Mouse (Mus musculus): ENCODE measurements around the gene Pcsk4.

The Pcsk4 gene

DNA sequence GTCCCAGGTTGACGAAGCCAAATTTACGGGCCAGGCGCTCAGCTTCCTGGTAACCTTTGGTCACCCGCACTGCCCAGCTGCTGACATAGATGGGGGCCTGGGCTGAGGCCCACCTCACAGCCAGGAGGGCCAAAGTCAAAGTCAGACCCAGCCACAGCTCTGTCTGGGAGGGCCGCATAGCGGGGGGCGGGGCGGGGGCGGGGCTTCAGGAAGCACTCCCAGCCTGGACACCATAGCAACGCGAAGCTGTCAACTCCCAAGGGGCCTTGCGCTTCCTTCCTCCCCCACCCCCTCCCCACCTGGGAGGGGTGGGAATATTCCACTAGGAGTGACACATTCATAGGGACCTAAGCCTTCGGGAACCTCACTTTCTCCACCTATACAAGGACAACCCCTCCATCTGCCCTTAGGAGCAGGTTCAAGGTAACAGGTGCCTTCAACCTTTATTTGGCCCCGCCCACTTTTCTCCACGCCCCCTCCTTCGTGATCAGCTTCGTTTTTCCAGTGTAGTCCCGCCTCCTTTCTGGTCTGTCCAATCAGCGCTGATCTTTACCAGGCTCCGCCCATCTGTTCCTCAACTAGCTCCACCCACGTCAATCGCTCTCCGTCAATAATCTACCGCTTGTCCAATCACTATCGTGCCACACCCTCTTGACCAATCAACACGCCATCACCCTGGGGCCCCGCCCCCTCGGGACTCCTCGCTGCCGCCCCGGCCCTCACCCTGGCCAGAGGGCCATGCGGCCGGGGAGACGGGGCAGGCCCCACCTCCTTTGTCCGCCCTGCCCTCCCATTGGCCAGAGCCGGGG lies at the start of gene Pcsk4, which contains the start of gene Reep6:
TSS of gene Pcsk4 (minus strand) at position 226 of the 809 bp plus-strand sequence.
TSS of gene Reep6 (plus strand) at position 681 of the 809 bp plus-strand sequence.
- DNase-seq (ENCODE audit: low spot score) = peak; percentile 100

GRCm38 (mm10) chr10:80377716-80378115 lies 48.4 kb upstream of the Pcsk4 start:
- DNase-seq (ENCODE audit: low spot score) = peak; percentile 84

DNA sequence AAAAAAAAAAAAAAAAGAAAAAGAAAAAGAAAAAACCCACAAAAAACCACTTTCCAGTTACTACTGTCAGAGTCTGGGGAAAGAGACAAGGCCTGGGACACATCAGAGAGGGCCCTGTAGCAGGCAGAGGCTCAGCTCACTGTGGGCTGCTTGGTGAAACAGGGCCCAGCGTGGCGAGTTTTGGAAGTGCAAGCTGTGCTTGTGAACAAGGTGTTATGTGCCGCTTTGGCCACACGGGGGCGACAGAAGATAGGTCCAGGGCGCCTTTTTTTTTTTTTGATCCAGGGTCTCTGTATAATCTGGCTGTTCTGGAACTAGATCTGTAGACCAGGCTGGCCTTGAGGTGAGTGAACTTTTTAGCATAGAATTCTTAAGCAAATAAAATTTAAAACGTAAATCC lies 46.9 kb upstream of the Pcsk4 start:
- peak; percentile 89 for DNase-seq (ENCODE audit: low spot score)

DNA sequence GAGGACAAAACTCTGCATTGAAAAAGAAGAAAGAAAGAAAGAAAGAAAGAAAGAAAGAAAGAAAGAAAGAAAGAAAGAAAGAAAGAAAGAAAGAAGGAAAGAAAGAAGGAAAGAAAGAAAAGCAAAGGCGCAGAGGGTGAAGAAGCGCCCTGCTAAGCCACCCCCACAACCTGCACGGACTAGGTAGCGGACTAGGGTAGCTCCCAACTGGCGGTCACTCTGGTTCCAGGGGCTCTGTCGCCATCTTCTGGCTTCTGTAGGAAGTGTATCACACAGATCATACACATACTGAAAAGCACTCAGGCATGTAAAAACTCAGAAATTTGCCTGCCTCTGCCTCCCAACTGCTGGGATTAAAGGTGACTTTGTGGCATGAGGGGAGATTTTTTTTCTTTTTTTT lies 44.8 kb upstream of the Pcsk4 start:
- peak; percentile 74 for DNase-seq (ENCODE audit: low spot score)

- DNase-seq (ENCODE audit: low spot score) = no peak
Measured at GRCm38 (mm10) chr10:80372706-80373105, 43.4 kb upstream of the Pcsk4 start.

DNA sequence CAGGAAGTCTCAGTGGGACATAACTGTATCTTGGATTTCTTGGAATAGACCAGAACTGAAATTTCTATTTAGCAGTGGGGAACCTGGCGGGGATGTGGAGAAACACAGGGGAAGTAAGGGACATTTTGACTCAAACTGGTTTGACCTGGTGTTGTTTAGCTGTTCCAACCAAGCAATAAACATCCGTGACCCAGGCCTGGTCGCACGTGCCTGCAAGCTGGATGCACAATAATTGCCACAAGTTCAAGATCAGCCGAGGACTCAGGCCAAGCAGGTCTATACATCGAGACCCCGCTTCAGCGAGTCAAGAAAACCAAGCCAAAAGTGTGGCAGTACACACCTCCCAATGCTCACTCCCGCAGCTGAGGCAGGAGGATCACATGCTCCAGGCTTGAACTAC lies 42.7 kb upstream of the Pcsk4 start:
- DNase-seq (ENCODE audit: low spot score) = no peak

- DNase-seq (ENCODE audit: low spot score) = no peak
Measured at GRCm38 (mm10) chr10:80371411-80371966, 42.2 kb upstream of the Pcsk4 start.

- DNase-seq (ENCODE audit: low spot score) = no peak
Measured at GRCm38 (mm10) chr10:80369995-80370747, 40.9 kb upstream of the Pcsk4 start.

GRCm38 (mm10) chr10:80368392-80368791 lies 39.1 kb upstream of the Pcsk4 start:
- DNase-seq (ENCODE audit: low spot score) = no peak

DNA sequence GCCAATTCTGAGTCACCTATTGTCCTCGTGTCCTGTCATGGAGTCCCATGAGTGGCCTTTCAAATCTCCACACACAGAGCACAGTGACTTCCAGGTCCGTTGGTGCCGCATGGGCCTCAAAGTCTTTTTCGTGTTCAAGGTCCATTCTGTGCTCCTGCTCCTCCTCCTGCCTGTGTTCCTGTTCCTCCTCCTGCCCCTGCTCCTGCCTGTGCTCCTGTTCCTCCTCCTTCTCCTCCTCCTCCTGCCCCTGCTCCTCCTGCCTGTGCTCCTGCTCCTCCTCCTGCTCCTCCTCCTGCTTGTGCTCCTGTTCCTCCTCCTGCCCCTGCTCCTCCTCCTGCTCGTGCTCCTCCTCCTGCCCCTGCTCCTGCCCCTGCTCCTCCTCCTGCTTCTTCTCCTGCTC lies 38.7 kb upstream of the Pcsk4 start:
- DNase-seq (ENCODE audit: low spot score) = no peak

DNA sequence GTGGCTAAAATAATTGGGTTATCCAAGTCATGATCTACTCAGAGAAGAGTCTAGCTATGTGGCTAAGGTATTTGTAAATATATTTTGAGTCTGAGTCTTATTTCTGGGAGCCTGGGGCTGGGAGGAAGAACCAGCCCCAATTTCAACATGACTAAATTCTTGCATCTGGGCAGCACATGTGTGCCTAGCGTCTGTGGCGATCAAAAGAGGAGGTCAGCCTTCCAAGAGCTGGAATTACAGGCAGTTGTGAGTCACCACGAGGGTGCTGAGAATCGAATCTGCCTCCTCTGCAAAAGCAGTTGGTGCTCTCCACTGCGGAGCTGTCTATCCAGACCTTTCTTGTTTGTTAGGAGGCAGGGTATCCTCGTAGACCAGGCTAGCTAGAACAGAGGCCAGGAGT lies 36.4 kb upstream of the Pcsk4 start:
- no peak for DNase-seq (ENCODE audit: low spot score)

- no peak for DNase-seq (ENCODE audit: low spot score)
Measured at GRCm38 (mm10) chr10:80363734-80364133, 34.4 kb upstream of the Pcsk4 start.

- no peak for DNase-seq (ENCODE audit: low spot score)
Measured at GRCm38 (mm10) chr10:80357994-80358639, 28.8 kb upstream of the Pcsk4 start.

- DNase-seq (ENCODE audit: low spot score) = no peak
Measured at GRCm38 (mm10) chr10:80357336-80357735, 28.0 kb upstream of the Pcsk4 start.

- DNase-seq (ENCODE audit: low spot score) = no peak
Measured at GRCm38 (mm10) chr10:80356737-80357136, 27.4 kb upstream of the Pcsk4 start.

DNA sequence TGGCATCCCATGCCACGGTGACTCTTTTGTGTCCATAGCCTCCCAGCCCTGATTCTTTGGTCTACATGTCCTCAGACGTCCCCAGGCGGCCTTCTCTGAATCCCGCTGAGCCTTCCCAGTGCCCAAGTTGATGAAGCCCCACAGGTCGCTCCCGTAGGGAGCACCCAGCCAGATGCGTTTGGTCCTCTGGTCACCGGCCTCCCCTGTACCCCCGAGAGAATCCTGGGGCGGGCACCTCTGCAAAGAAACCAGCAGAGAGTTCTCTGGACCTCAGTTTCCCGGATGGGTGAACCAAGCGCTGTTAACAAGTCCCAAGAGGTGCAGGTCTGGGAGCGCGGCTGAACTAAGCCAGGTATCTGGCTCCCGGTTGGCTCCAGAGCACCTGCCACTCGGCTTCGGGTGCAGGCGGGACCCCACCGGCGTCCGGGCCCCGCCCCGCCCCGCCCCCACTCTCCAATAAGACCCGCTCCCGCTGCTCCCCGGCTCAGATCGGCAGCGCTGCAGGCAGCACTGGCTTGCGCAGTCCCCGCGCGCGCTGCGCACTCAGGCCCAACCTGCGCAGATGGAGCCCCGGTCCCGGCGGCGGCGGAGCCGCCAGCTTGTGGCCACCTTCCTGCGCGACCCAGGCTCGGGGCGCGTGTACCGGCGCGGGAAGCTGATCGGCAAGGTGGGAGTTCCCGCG lies 26.8 kb upstream of the Pcsk4 start, which contains the start of gene Plk5:
TSS of gene Plk5 (plus strand) at position 459 of the 682 bp plus-strand sequence.
- no peak for DNase-seq (ENCODE audit: low spot score)

- no peak for DNase-seq (ENCODE audit: low spot score)
Measured at GRCm38 (mm10) chr10:80355431-80355830, 26.1 kb upstream of the Pcsk4 start.

- DNase-seq (ENCODE audit: low spot score) = no peak
Measured at GRCm38 (mm10) chr10:80352727-80353126, 23.4 kb upstream of the Pcsk4 start.

GRCm38 (mm10) chr10:80351896-80352295 lies 22.6 kb upstream of the Pcsk4 start:
- DNase-seq (ENCODE audit: low spot score) = no peak

DNA sequence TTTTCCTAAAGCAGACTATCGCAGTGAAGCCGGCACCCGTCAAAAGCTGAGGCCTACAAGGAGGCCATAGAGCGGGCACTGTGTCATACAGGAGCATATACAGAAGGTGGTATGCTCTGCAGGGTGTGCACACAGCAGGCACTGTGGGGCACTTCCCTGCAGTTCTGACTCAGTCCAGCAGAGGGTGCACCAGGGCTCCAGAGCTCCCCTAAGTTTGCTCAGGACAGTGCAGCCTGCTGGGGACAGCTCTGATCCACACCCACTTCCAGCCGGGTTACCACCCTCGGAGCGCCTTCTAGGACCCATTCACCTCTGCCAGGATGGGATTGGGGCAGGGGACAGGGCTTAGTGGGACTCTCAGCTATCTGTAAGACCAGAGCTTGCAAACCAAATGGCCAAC lies 21.0 kb upstream of the Pcsk4 start:
- peak; percentile 70 for DNase-seq (ENCODE audit: low spot score)

GRCm38 (mm10) chr10:80348981-80349380 lies 19.7 kb upstream of the Pcsk4 start:
- DNase-seq (ENCODE audit: low spot score) = no peak
